Mouse (Mus musculus) spleen, adult 2 months (tissue): ENCODE data around the gene Sfrp5.

Experiments
- CTCF ChIP-seq: fragments of 200-500 bp; IDR thresholded peaks from 2 replicates; pipeline ENCODE4 v1.5.1; 2011; ENCODE audit warnings: mild to moderate bottlenecking, inconsistent platforms; ENCODE audit not compliant: insufficient read depth, insufficient read length, insufficient replicate concordance; ENCODE audit errors: extremely low read depth
- POLR2A ChIP-seq: fragments of 200-500 bp; IDR thresholded peaks from 2 replicates; pipeline ENCODE4 v1.6.1; 2011; ENCODE audit warnings: low read depth, low read length, inconsistent platforms

- TF ChIP-seq CTCF: no peak
- no peak for TF ChIP-seq POLR2A
These were observed 28.2 kb upstream of the Sfrp5 start for GRCm38 (mm10) chr19:42230288-42230568.
